Mouse (Mus musculus): ENCODE measurements around the gene Kcng3. TPM values are rescaled to one million over a fixed set of nuclear protein-coding genes. Genes with fewer than 3 reads are reported as not detected.
A peak's percentile ranks its signal among the peaks of the same experiment; 100 is the strongest.

Gene Kcng3
- polyA plus RNA-seq, 1 experiment = 0.62 TPM

- no peak for TF ChIP-seq CTCF (IDR thresholded peaks at IDR 0.05; ENCODE audit: borderline replicate concordance, extremely low read depth, insufficient read depth, insufficient read length)
- TF ChIP-seq POLR2A (IDR thresholded peaks at IDR 0.05; ENCODE audit: borderline replicate concordance, extremely low read depth, insufficient read depth, insufficient read length, poor library complexity, severe bottlenecking) = no peak
- peak; percentile 82 for DNase-seq (ENCODE audit: low read depth)
Measured at GRCm38 (mm10) chr17:83545756-83546742, 85.6 kb downstream of the Kcng3 start.

DNA sequence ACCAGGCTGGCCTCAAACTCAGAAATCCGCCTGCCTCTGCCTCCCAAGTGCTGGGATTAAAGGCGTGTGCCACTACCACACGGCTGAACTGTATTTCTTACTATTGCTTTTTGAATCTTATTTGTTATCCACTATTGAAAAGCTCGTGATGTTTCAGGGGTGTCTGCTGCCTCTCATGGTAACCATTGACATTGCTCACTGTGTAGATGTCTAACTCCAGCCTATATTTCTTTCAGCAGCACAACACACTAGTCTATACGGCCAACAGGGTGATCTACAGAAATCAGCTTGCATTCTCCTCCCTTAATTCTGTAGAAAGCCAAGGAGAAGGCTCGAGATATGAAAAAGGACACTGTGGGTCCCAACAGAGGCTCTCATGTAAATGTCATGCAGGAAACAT is 86.4 kb downstream of the Kcng3 start:
- peak; percentile 37 for DNase-seq (ENCODE audit: low read depth)
- TF ChIP-seq CTCF (IDR thresholded peaks at IDR 0.05; ENCODE audit: borderline replicate concordance, extremely low read depth, insufficient read depth, insufficient read length) (no peak), POLR2A (IDR thresholded peaks at IDR 0.05; ENCODE audit: borderline replicate concordance, extremely low read depth, insufficient read depth, insufficient read length, poor library complexity, severe bottlenecking) (no peak)

- DNase-seq (ENCODE audit: low read depth) = no peak
- TF ChIP-seq POLR2A (IDR thresholded peaks at IDR 0.05; ENCODE audit: borderline replicate concordance, extremely low read depth, insufficient read depth, insufficient read length, poor library complexity, severe bottlenecking) = no peak
- no peak for TF ChIP-seq CTCF (IDR thresholded peaks at IDR 0.05; ENCODE audit: borderline replicate concordance, extremely low read depth, insufficient read depth, insufficient read length)
Measured at GRCm38 (mm10) chr17:83542424-83542823, 89.3 kb downstream of the Kcng3 start.

- TF ChIP-seq CTCF (IDR thresholded peaks at IDR 0.05; ENCODE audit: borderline replicate concordance, extremely low read depth, insufficient read depth, insufficient read length) (no peak), POLR2A (IDR thresholded peaks at IDR 0.05; ENCODE audit: borderline replicate concordance, extremely low read depth, insufficient read depth, insufficient read length, poor library complexity, severe bottlenecking) (no peak)
Measured at GRCm38 (mm10) chr17:83539262-83540037, 92.2 kb downstream of the Kcng3 start.

GRCm38 (mm10) chr17:83538694-83539093 is 93.0 kb downstream of the Kcng3 start:
- TF ChIP-seq CTCF (IDR thresholded peaks at IDR 0.05; ENCODE audit: borderline replicate concordance, extremely low read depth, insufficient read depth, insufficient read length) = no peak
- no peak for TF ChIP-seq POLR2A (IDR thresholded peaks at IDR 0.05; ENCODE audit: borderline replicate concordance, extremely low read depth, insufficient read depth, insufficient read length, poor library complexity, severe bottlenecking)
- DNase-seq (ENCODE audit: low read depth) = no peak

More at GRCm38 (mm10) chr17:83539262-83540037, 92.2 kb downstream of the Kcng3 start:
- DNase-seq (ENCODE audit: low read depth) = no peak

- peak; percentile 58 for DNase-seq (ENCODE audit: low read depth)
- TF ChIP-seq POLR2A (IDR thresholded peaks at IDR 0.05; ENCODE audit: borderline replicate concordance, extremely low read depth, insufficient read depth, insufficient read length, poor library complexity, severe bottlenecking) (no peak), CTCF (IDR thresholded peaks at IDR 0.05; ENCODE audit: borderline replicate concordance, extremely low read depth, insufficient read depth, insufficient read length) (no peak)
Measured at GRCm38 (mm10) chr17:83538141-83538540, 93.6 kb downstream of the Kcng3 start.

Other genes starting within 250 kb of the Kcng3 start
- 246 and 257 TPM in 2 replicates for gene Cox7a2l, start 114.6 kb downstream of the Kcng3 start, polyA plus RNA-seq (2012; rRNA removed)
- 32.8 and 38.0 TPM in 2 replicates for gene Mta3, start 74.3 kb upstream of the Kcng3 start, polyA plus RNA-seq (2012; rRNA removed)
- 0.08 and 0.10 TPM in 2 replicates for gene Haao, start 216.1 kb upstream of the Kcng3 start, polyA plus RNA-seq (2012; rRNA removed)

All from brain, embryonic 14.5 days (tissue).